Mouse (Mus musculus): ENCODE measurements around the gene Epb41. TPM values are rescaled to one million over a fixed set of nuclear protein-coding genes. Genes with fewer than 3 reads are reported as not detected.

Epb41 gene
- polyA plus RNA-seq, 2 experiments, result 113 to 153 TPM

DNA sequence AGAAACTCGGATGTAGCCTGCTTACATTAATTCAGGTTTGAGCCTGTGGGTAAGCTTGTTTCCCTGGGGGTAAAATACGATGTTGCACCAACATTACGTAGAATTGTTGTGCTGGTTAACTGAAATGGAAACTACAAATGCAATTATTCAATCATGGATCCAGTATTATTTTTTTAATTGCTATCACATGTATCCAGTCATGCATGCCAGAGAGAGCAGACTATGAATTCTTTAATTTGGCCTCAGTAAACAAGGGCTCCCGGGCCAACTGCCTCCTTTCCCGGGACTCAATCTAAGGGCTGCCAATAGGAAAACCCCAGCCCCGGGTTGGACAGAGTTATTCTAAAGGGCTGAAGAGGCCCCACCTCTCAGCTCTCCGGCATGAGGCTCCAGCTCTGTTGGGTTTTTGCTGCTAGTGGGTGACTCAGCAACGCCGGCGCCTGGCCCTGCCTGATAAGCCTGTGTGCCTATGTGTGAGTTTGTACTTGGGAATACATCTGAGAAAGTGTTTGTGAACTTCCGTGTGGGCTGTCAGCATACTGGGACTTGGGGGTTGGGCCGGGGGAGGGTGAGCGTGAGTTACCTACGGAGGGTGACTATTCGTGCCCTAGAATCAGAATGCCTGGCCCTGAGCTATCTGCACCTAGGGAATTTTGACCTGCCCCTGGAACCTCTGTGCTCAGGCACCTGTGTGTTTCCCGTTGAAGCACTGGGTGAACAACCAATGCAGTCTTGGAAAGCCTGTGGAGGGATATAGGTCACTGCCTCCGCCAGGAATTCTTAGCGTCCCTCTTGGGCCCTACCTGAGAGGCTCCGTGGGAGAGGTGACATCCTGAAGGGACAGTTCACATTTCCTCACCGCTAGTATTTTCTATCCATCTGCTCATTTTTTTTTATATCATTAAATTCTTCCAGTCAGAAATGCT lies 1.6 kb upstream of the Epb41 start:
- H3K4me1 ChIP-seq (replicated peaks; ENCODE audit: control insufficient read depth in 2 of 2, insufficient read depth in 2 of 2, low read length in 1 of 2), result peaks cover 49 to 57% of the 10 kb centered on the region in 2 experiments
- H3K4me3 ChIP-seq (ENCODE audit: insufficient read depth in 1 of 2, low read depth in 2 of 2, low read length in 2 of 2), result peak overlapping the region; percentile 62 to 68

DNA sequence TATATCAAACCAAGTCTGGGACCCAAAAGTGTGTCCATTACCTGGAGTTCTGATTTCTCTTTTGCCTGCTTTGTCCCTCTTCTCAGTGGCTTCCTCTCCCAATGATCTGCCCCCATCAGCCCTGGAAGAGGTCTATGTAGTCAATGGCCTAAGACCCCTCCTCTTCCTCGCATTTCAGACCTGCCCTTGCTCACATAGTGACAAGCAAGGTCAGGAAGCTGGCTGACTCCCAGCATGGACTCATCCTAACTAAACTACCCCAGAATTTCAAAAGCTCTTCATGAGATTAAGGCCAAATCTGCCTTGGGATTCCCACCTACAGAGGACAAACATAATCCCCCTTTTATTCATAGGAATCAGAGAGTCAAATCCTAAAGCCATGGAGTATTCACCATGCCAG lies 675 bp upstream of the Epb41 start:
- Histone ChIP-seq H3K4me1 (replicated peaks; ENCODE audit: control insufficient read depth in 2 of 2, insufficient read depth in 2 of 2, low read length in 1 of 2) (peaks cover 57 to 67% of the 10 kb centered on the region in 2 experiments), H3K27me3 (ENCODE audit: control insufficient read depth, insufficient read depth, low read length) (no peaks in the 10 kb centered on the region), H3K4me2 (ENCODE audit: low read depth) (peak overlapping the region; percentile 100), H3K27ac (peak overlapping the region; percentile 100), H3K9me3 (ENCODE audit: control insufficient read depth, low read length) (no peaks in the 10 kb centered on the region), H3K4me3 (ENCODE audit: insufficient read depth in 1 of 2, low read depth in 2 of 2, low read length in 2 of 2) (peak overlapping the region in 1 of 2 experiments; percentile 37; a peak in 2 of 4 replicates), H3K36me3 (replicated peaks; ENCODE audit: control insufficient read depth, insufficient read depth, low read depth) (peaks cover 24% of the 10 kb centered on the region), H3K9ac (replicated peaks) (peak overlapping the region; percentile 82)
- 0 out of 2 replicates have a peak, but pooled peaks have one; percentile 2 for TF ChIP-seq CTCF (IDR thresholded peaks at IDR 0.05; ENCODE audit: low read depth)
- TF ChIP-seq EP300 (IDR thresholded peaks at IDR 0.05; ENCODE audit: low read depth), result no peak
- ATAC-seq (ENCODE audit: insufficient read depth) (no peak), DNase-seq (ENCODE audit: low read depth in 3 of 3, low spot score in 3 of 3) (no peak)
- WGBS (ENCODE audit: insufficient replicate concordance), result 29% methylated on average over 1 of the region's 1 CpGs

More for the DNA sequence above, 1.6 kb upstream of the Epb41 start:
- DNase-seq (ENCODE audit: low read depth in 3 of 3, low spot score in 3 of 3) (peak; percentile 98), ATAC-seq (ENCODE audit: insufficient read depth) (peak; percentile 63)
- H3K9ac ChIP-seq (replicated peaks), result peak overlapping the region; percentile 99
- TF ChIP-seq CTCF (IDR thresholded peaks at IDR 0.05; ENCODE audit: low read depth) (peak; percentile 3; the same call in 1 of the 2 replicates), EP300 (IDR thresholded peaks at IDR 0.05; ENCODE audit: low read depth) (peak; percentile 95)
- H3K36me3 ChIP-seq (replicated peaks; ENCODE audit: control insufficient read depth, insufficient read depth, low read depth), result peaks cover 14% of the 10 kb centered on the region
- H3K27me3 ChIP-seq (ENCODE audit: control insufficient read depth, insufficient read depth, low read length), result no peaks in the 10 kb centered on the region
- H3K4me2 ChIP-seq (ENCODE audit: low read depth), result peak overlapping the region; percentile 100
- WGBS (ENCODE audit: insufficient replicate concordance), result 6% methylated on average over 20 of the region's 20 CpGs
- peak overlapping the region; percentile 100 for H3K27ac ChIP-seq
- no peaks in the 10 kb centered on the region for H3K9me3 ChIP-seq (ENCODE audit: control insufficient read depth, low read length)

DNA sequence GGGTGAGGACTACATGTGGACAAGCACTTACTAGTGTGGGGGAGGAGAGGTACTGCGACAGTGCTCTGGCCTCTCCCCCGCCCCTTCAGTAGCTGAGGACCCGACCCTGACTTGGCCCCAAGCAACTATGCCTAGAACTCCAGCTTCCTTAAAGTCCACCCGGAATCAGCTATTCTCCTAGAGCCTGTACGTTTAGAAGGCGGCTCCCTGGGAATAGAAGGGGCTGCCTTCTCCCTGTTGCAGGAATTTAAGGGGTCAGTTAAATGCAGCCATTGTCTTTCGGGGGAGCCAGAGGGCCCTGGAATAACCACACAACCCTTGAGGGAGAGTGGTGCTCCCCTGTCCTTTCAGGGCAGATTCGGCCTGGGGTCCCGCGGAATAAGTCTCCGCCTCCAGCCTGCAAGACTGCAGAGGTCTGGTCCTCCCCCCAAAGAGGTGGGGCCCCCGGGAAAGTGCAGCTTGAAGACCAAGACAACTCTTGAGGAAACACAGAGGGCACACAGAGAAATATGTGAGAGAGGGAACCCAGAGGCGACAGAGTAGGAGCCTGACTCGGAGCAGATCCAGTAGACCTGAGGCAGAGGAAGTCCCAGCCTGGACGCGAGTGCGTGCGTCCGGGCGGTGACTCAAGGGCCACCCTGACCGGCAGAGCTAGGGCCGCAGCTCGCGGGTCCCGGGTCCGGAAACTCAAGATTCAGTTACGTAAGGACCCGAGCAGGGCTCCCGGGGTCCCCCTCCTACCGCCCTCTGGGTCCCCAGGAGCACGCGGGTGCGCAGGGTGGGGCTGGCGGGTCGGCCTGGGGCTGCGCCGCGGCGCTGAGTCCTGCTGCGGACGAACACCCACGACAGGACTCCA lies 816 bp downstream of the Epb41 start, which contains the start of gene Gm10300:
Gene Gm10300 (plus strand): TSS at position 621 of the 856 bp plus-strand sequence.
- peaks cover 39% of the 10 kb centered on the region for H3K36me3 ChIP-seq (replicated peaks; ENCODE audit: control insufficient read depth, insufficient read depth, low read depth)
- H3K4me1 ChIP-seq (replicated peaks; ENCODE audit: control insufficient read depth in 2 of 2, insufficient read depth in 2 of 2, low read length in 1 of 2), result peaks cover 69 to 75% of the 10 kb centered on the region in 2 experiments
- peak within 1 kb of the TSS; percentile 98 for H3K9ac ChIP-seq (replicated peaks)
- no peaks in the 10 kb centered on the region for H3K27me3 ChIP-seq (ENCODE audit: control insufficient read depth, insufficient read depth, low read length)
- peak; percentile 18; the same call in 1 of the 2 replicates for ATAC-seq (ENCODE audit: insufficient read depth)
- H3K27ac ChIP-seq, result peak within 1 kb of the TSS; percentile 100
- peak within 1 kb of the TSS; percentile 100 for H3K4me2 ChIP-seq (ENCODE audit: low read depth)
- WGBS (ENCODE audit: insufficient replicate concordance), result 0% methylated on average over 42 of the region's 42 CpGs
- TF ChIP-seq CTCF (IDR thresholded peaks at IDR 0.05; ENCODE audit: low read depth) (no peak), EP300 (IDR thresholded peaks at IDR 0.05; ENCODE audit: low read depth) (no peak)
- H3K4me3 ChIP-seq (ENCODE audit: insufficient read depth in 1 of 2, low read depth in 2 of 2, low read length in 2 of 2), result peak within 1 kb of the TSS; percentile 88 to 94
- DNase-seq (ENCODE audit: low read depth in 3 of 3, low spot score in 3 of 3), result no peak
- no peaks in the 10 kb centered on the region for H3K9me3 ChIP-seq (ENCODE audit: control insufficient read depth, low read length)

DNA sequence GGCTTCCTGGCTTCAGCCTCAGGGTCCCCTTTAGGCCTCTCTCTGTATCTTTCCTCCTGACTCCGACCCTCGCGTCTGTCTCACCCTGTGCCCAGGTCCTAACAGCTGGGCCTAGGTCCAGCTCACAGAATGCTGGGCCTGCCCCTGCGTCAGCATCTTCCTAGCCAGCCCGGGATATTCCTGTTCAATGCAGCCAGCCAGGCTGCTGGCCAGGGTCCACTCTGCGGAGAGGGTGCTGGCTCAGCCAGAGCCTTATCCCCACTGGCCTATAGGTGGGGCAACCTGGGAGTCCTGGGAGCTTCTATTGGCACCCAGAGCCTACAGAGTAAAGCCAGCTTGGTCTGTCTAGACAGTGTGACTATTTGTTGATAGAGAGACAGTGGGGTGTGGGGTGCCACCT lies 2.2 kb downstream of the Epb41 start:
- no peak for ATAC-seq (ENCODE audit: insufficient read depth)
- H3K4me3 ChIP-seq (ENCODE audit: insufficient read depth in 1 of 2, low read depth in 2 of 2, low read length in 2 of 2), result peak overlapping the region; percentile 88 to 94
- peak overlapping the region; percentile 100 for H3K4me2 ChIP-seq (ENCODE audit: low read depth)
- 80% methylated on average over 6 of the region's 6 CpGs for WGBS (ENCODE audit: insufficient replicate concordance)
- peaks cover 64 to 73% of the 10 kb centered on the region in 2 experiments for H3K4me1 ChIP-seq (replicated peaks; ENCODE audit: control insufficient read depth in 2 of 2, insufficient read depth in 2 of 2, low read length in 1 of 2)
- no peak for TF ChIP-seq EP300 (IDR thresholded peaks at IDR 0.05; ENCODE audit: low read depth)
- peak; percentile 52 for TF ChIP-seq CTCF (IDR thresholded peaks at IDR 0.05; ENCODE audit: low read depth)
- H3K27me3 ChIP-seq (ENCODE audit: control insufficient read depth, insufficient read depth, low read length), result no peaks in the 10 kb centered on the region
- no peaks in the 10 kb centered on the region for H3K9me3 ChIP-seq (ENCODE audit: control insufficient read depth, low read length)
- peak overlapping the region; percentile 94 for H3K27ac ChIP-seq
- peak overlapping the region; percentile 98 for H3K9ac ChIP-seq (replicated peaks)
- H3K36me3 ChIP-seq (replicated peaks; ENCODE audit: control insufficient read depth, insufficient read depth, low read depth), result peaks cover 51% of the 10 kb centered on the region
- no peak for DNase-seq (ENCODE audit: low read depth in 3 of 3, low spot score in 3 of 3)
